Mouse (Mus musculus): Measurements from ENCODE around the gene Fh1. TPM values are rescaled to one million over a fixed set of nuclear protein-coding genes. Genes with fewer than 3 reads are reported as not detected.

Fh1 gene
- total RNA-seq, 2 experiments from 2014 or later: 428 to 435 TPM

Other genes with a start within 250 kb of the Fh1 start
- gene Rgs7, start 133.1 kb downstream of the Fh1 start, total RNA-seq (2021): 1 to 10 TPM; 1.5 to 2.0 TPM
- gene Kmo, start 5.3 kb downstream of the Fh1 start, total RNA-seq (2021): not detected
- 10 to 100 TPM in 1 of 2 experiments, 1 to 10 TPM in 1; 9.5 to 11.3 TPM for gene Opn3, start 67.1 kb upstream of the Fh1 start, total RNA-seq (2021)
- 10 to 100 TPM; 19.3 to 19.4 TPM for gene Chml, start 67.3 kb upstream of the Fh1 start, total RNA-seq (2021)
- not detected for gene Wdr64, start 73.0 kb upstream of the Fh1 start, total RNA-seq (2021)